Mouse (Mus musculus) megakaryocyte, embryonic 14.5 days (primary cell): ENCODE results near the gene Stoml3.

Experiments
- FLI1 ChIP-seq: IDR thresholded peaks from 2 replicates; pipeline ENCODE4 v1.6.1; 2012; ENCODE audit warnings: low read length, inconsistent platforms, mixed read lengths
- GATA1 ChIP-seq: IDR thresholded peaks from 3 replicates; pipeline ENCODE4 v1.6.1; 2012; ENCODE audit warnings: mixed read lengths, low read length, inconsistent platforms, borderline replicate concordance

DNA sequence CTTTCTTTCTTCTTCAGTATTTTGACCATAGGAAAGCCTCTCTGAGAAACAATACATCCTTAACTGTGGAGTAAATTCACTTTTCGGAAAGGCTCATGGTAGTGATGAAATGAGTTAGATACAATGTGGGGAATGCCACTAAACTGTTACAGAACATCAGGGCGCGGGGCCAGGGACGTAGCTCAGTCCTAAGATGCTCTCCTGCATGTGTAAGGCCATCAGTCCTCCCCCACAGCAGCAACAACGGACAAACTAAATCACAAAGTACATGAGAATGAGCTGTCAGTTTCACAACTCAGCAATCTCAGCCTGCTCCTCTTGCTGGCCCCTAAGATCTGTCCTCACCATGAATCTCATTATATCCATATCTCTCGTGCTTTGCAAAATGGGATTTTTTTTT, 33.9 kb upstream of the Stoml3 start:
- TF ChIP-seq GATA1, result no peak
- no peak for TF ChIP-seq FLI1
